Mouse (Mus musculus): Measurements from ENCODE around the gene Ercc6. TPM values are rescaled to one million over a fixed set of nuclear protein-coding genes. Genes with fewer than 3 reads are reported as not detected.

Gene Ercc6
- polyA plus RNA-seq, 1 experiment from 2014 or later = 9.9 TPM

Other genes with a start within 250 kb of the Ercc6 start
- 10.3 and 12.3 TPM in 2 replicates for gene Ogdhl, start 191.5 kb upstream of the Ercc6 start, polyA plus RNA-seq (2015; fragmentation: Nextera tagmentation; extraction: Ambion mirVana)
- gene 1700024G13Rik, start 125.1 kb upstream of the Ercc6 start, polyA plus RNA-seq (2015; fragmentation: Nextera tagmentation; extraction: Ambion mirVana) = 0.17 and 0.30 TPM in 2 replicates
- 0.35 and 0.79 TPM in 2 replicates for gene Slc18a3, start 48.7 kb upstream of the Ercc6 start, polyA plus RNA-seq (2015; fragmentation: Nextera tagmentation; extraction: Ambion mirVana)
- gene Chat, start 47.5 kb upstream of the Ercc6 start, polyA plus RNA-seq (2015; fragmentation: Nextera tagmentation; extraction: Ambion mirVana) = 0.06 and 0.14 TPM in 2 replicates
- 0.05 TPM in 2 replicates for gene Prrxl1, start 85.9 kb downstream of the Ercc6 start, polyA plus RNA-seq (2015; fragmentation: Nextera tagmentation; extraction: Ambion mirVana)
- 8.4 and 10.4 TPM in 2 replicates for gene 3425401B19Rik, start 171.8 kb downstream of the Ercc6 start, polyA plus RNA-seq (2015; fragmentation: Nextera tagmentation; extraction: Ambion mirVana)